Mouse (Mus musculus) layer of hippocampus, adult 9-10 months (tissue): ENCODE data around the gene Vta1.
A peak's percentile ranks its signal among the peaks of the same experiment; 100 is the strongest.

Source experiments
- DNase-seq: peaks from one replicate; pipeline ENCODE4 v3.0.0; 2022; ENCODE audit warnings: low spot score

The Vta1 gene

DNA sequence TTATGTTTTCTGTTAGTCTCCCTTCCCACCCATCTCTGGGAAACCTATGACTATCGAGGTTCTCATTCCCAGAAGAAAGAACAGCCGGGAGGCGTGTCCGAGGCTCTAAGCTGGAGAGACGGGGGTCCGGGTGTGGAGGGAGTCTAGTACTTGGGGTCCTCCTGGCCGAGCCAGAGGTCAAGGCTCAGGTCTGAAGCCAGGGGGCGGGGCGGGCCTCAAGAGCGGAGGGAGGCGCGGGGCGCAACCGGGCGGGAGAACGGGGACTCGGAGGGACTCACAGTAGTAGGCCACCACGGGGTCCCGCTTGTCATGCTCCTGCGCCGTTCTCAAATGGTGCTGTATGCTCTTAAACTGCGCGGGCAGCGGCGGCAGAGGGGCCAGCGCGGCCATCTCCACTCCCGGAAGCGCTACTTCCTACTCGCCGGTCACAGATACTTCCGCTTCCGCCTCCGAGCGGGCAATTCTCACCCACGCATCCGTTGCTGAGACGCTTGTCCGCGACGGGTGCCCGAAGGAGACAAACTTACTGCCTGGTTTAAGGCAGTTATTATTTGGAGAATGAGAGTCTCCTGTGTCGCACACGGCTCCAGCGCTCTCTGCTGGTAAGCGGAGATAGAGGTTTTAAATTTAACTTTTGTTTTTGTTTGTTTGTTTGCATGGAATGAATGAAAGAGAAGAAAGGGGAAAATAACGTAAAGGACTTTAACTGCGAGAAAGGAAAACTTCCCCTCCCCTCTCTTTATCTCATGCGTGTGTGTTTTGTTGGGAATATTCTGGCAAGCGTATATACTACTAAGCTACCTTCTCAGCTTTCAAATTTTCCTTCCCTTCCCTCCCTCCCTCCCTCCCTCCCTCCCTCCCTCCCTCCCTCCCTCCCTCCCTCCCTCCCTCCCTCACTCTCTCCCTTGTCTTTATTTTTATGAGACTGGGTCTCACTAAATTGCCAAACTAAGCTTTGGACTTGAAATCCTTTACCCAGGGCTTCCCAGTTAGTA, at the start of gene Vta1, which contains the start of gene Nmbr:
Vta1 (minus strand) TSS at position 489 of the 995 bp plus-strand sequence.
Nmbr (plus strand) TSS at position 520 of the 995 bp plus-strand sequence.
- peak; percentile 97 for DNase-seq

DNA sequence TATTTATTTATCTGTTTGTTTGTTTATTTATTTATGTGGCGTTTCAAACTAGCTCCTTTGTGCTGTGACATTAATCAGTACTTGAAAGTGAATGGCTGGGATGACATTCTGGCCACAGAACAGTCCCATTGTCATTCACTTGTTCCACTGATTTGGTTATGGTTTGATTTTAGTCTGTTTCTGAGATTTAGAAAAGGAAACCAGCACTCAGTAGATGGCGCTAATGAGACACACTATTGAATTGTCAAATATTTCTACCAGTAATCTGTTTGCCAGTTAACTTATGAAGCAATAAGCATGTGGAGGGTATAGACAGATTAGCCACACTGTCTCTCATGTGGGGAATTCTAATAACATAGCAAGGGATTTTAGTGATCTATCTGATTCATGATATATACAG, 28.9 kb upstream of the Vta1 start:
- peak; percentile 81 for DNase-seq

DNA sequence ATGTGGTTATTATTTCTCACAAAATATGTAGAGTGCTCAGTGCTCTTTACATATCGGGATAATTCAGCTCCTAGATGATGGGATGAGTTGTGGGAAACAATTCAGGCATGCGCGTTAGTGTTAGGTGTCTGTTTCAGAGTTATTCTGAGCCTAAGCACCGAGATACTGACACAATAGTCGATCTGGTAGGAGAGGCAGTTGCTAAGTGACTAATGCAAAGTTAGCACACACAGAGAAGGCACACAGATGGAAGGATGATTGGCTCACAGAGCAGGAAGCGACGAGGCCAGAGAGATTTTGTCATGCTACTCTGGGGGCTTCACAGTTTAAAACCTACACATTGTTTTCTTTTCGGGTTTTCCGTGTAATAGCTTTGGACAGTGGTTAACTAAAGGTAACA, 20.3 kb upstream of the Vta1 start:
- DNase-seq, result peak; percentile 27

DNA sequence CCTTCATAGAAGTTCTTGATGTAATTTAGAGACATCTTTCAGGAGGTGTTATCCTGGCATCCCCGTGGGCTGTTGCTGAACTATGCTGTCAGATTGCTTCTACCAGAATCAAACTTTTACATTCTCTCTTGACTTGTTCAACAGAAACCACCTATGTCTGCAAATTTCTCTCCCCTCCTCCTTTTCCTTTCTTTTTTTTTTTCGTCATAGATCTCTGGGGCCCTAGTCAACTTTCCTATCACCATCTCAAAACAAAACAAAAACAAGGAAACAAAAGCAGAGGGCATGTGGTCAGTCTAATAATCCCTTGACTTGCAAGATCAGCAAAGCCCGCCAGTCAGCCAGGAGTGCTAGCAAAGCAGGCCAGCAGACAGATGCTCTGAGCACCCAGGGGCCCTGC, 12.8 kb upstream of the Vta1 start, which contains the start of gene Gje1:
Gje1 (minus strand) TSS at position 101 of the 400 bp plus-strand sequence.
- DNase-seq, result no peak

DNA sequence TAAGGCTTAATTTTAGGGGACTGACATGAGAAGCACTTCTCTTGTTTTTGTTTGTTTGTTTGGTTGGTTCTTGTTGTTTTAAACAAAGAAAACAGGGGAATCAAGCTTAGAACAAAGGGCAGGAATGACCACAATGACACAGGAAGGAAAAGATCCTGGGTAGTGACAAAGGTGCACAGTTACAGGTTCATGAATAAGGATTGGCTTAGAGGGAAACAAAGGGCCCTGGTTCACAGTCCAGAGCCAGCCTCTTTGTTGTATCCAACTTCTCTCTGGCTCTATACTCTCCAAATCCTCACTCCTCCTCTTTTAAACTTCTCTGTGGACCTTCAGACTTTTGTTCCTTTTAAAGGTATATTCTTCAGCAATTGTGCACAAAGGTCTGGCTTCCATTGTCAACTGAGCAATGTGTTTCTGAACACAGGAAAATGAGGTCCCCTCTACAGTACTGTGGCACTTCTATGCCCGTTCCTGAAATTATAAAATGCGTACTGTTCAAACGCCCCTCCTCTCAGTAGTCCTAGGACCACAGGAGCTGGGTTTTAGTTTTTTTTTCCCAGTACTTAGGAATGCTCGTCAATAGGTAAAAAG, 1.4 kb downstream of the Vta1 start:
- no peak for DNase-seq

DNA sequence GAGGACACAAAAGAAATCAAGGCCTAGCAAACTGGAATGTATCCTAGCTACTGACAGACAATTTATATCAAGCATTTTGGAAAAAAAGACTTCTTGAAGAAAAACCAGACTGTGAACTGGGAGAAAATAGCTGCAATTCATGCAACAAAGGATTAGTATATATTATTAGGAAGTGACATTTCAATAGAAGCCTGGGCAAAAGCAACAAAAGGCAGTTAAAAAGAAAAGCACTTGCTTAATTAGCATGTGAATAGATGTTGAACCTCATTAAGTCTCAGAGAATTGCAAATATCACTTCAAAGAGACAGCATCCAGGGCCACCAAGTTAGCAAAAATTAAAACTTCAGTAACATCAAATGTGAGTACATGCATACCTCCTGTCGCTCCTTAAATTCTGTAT, 2.1 kb downstream of the Vta1 start:
- no peak for DNase-seq

DNA sequence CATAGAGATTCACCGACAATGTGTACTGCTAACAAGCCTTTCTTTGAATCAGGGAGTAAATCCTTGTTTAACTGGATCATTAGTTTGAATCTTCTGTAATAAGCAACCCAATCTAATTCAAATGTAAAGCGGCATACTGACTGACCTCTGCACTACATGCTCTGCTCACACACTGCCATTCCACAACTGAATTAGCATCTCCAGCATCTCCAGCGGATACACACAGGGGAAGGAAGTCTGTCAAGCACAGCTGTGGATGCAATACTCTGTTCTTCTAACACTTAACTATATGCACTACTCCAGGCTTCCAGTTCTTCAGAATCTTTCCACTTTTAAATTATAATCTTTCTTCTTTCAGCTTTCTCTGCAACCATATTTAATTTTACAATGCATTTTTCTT, 15.0 kb downstream of the Vta1 start:
- no peak for DNase-seq

DNA sequence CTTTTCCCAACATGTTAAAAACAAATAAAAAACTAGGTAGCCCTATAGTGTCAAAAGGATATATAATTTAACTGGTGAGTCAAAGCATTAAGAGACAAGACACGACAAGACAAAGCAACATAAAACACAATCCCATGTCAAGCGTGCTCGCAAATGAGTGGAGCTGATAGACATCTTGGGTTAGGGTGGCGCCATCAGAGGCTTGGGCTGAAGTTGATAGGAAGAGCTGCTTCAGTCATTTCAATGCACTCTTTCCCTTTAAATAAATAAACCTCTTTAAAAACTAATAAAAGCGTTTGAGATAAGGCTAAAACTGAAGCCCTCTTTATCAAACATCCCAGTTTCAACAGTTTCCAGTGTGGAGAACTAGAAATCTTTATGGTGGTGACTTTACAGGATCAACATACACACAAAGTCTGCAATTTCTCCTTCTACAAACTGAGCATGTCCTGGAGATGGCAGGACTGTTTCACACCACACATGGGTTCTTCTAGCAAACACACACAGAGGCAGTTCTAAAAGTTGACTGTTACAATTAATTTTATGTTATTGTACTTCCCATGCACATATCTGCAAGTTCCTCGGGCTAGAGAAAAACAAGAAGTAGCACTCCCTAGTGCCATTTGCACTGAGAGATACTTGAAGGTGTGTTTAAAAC, 16.4 kb downstream of the Vta1 start:
- no peak for DNase-seq

DNA sequence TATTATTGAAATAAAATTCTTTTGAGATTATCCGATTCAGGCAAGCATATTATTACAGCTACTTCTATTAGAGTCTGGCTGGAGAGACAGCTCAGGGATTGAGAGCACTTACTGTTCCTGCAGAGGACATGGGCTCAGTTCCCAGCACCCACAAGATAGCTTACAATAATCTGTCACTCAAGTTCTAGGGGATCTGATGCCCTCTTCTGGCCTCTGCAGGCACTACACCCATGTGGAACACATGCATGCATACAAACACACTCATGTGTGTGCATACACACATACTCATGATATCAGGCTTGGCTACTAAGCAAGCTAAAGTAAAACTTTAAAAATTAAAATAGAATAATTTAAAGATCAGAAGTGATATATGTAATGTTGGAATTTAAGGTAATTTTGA, 19.7 kb downstream of the Vta1 start:
- DNase-seq, result no peak

DNA sequence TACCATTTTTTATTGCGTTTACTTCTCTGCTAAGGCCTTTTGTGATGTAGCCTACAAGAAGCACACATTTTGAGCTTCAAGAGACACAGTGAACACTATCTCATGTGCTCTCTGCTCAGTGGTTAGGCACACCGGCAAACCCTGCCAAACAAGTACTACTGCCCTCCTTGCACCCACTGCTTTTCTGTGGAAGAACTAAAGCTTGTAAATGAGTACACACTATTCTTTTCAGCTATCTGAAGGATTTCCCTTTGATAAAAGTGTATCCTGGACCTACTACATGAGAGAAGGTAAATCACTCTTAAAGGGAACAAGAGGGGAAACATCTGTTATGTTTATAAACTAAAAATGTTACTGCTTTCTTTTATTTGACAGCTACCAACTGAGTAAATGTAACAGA, 39.2 kb downstream of the Vta1 start:
- no peak for DNase-seq

DNA sequence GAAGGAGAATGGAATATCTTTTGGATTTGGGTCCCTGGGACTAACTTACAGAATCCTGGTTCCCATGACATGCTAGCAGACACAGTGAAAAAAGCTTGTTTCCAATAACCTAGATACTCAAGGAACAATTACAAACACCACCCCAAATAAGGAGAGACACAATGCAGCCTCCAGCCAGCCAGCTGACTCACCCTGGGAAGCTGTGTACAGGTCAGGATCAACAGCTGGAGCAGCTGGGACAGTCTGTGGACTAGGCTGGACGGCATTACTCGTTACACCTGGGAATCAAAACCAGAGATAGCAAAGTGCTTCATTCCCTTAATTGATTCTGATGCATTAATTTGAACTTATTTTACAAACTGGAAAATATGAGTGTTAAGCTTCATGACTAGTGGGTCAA, 44.5 kb downstream of the Vta1 start:
- DNase-seq, result no peak

DNA sequence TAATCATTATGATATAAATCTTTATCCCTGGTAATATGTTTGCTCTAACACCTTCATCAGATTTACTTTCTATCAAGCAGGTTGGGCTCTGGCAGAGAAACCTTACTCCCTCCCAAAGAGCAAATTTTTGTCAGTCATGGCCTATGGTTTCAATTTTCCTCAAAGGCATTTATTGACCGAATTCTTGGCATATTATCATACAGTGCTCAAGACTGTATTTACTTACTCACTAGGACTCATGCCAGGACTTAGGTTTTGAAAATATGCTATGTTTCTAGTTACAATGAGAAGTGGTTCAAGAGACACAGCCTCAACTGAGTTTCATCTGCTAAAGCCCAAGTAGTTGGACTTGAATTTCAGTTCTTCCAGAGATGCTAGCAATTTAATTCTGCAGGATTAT, 65.7 kb downstream of the Vta1 start:
- no peak for DNase-seq

DNA sequence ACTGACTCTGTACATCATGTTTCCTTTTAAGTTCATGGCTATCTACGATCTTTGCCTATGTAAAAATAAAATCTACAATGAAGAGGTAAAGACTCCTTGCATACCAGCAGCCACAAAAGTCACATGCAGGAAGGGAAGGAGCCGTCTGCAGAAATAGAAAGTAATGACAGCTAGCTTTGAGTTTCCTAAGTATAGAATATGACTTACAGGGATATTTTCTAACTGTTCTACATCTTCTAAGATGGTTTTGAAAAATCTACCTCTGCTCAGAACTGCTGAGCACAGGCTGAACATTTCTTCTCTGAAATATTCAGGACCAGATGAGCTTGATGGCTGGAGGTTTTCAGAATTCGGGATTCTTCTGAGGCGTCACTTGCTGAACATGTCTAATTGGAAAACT, 66.3 kb downstream of the Vta1 start:
- no peak for DNase-seq

DNA sequence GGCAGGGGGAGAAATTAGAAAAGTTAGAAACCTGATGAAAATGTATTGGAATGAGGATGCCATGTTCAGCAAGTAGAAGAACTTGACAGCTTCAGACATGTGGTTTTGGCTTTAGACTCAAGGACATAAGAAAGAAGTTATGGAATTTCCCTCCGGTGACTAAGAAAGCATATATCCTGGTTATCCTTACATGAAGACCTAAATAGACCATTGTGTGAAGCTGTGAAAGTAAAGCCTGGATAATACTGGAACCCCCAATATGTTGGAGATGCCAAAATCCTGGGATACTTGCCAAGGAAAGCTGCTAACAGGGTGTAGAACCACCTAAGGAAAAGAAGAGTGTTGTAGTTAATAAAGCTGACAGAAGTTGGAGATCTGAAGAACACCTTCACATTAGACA, 79.7 kb downstream of the Vta1 start:
- DNase-seq, result no peak

DNA sequence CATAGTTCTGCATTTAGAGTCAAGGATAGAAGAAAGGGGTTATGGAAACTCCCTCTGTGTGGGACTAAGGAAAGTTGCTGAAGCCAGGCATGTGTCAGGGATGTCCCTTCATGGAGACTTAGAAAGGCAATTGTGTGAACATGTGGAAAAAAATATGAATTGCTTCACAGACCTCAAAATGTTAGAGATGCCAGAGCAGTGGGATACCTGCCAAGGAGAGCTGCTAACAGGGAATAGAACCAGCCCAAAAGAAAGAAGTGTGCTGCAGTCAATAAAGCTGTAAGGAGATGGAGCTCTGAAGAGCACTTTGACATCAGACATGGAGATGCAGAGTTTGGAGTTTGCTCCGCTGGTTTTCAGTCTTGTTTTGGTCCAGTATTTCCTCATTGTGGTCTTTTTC, 86.2 kb downstream of the Vta1 start:
- DNase-seq, result no peak

DNA sequence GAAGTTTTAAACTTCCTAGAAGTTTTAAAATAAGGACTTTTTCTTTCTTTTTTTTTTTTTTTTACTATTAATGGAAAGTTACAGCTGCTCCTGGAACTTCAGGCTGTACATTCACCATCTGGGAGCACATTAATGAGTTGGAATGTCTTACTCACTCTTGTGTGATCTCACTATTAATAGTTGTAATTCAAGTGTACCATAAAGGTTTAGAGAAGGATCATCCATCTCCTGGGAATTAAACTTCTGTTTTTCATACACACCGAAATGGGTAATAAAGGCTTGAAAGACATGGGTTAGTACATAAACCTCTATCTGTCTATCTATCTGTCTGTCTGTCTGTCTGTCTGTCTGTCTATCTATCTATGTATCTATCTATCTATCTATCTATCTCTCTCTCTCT, 87.1 kb downstream of the Vta1 start:
- no peak for DNase-seq

DNA sequence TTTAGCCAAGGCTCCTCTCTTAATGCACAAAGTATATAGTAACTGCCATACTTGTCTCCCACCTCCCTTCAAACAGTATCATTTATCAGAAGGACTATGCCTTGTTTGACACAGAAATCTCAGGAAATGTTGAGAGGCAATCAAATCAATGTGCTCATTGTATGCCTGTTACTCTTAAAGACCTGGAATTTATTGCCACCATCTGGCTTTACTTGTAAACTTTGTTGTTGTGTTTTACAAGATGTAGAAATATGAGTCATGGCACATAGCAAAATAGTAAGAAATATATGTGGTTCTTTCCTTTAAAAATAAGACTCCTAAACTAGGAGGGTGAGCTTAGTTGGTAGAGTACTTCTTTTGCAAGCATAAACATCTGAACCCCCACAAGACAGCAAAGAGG, 89.9 kb downstream of the Vta1 start:
- no peak for DNase-seq

DNA sequence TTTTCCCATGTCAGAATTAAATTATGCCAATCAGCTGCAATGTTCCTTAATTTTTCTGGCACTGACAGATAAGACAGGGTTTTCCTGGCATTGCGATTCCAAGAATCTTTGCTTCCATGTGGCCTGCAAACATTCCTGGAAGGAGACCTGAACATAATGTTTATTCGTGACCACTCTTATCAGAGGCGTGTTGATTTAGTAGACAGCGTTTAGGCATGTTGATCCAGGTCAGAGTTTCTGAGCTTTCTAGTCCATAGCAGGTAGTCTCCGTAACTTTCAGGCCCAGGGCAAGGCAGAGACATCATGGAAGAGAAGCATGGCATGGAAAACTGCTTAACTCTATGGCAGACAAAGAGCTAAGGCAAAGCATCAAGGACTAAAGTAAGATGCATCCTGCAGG, 97.8 kb downstream of the Vta1 start:
- DNase-seq, result no peak
